Mouse (Mus musculus) MEL (cell line): ENCODE results near the gene Cd5l. TPM values are rescaled to one million over a fixed set of nuclear protein-coding genes. Genes with fewer than 3 reads are reported as not detected.

Source experiments
- DNase-seq: peaks from one replicate; pipeline ENCODE4 v3.0.0; 2011; ENCODE audit warnings: low read depth, low spot score
- H3K27ac ChIP-seq: 2 replicates; pipeline ENCODE4 v1.5.1; 2012; ENCODE audit warnings: low read depth, mild to moderate bottlenecking, control low read depth, low read length, moderate library complexity; ENCODE audit not compliant: control insufficient read depth
- H3K27me3 ChIP-seq, 2 experiments: fragments of 150-350 bp in 1 of 2; sonication (generic) in 1 of 2; 2 replicates each; pipeline ENCODE4 v1.6.1; 2012; ENCODE audit warnings: low read length in 2 of 2, mild to moderate bottlenecking in 2 of 2, improper control_type of control experiment in 1 of 2, moderate library complexity in 1 of 2; ENCODE audit not compliant: insufficient read depth in 2 of 2, control insufficient read depth in 1 of 2
- H3K36me3 ChIP-seq, 2 experiments: 2 replicates each; pipeline ENCODE4 v1.6.1; 2012 to 2014; ENCODE audit warnings: low read length in 2 of 2, improper control_type of control experiment in 1 of 2, inconsistent platforms in 1 of 2, mild to moderate bottlenecking in 1 of 2; ENCODE audit not compliant: insufficient read depth in 2 of 2, control insufficient read depth in 1 of 2
- H3K4me1 ChIP-seq, 2 experiments: fragments of 150-350 bp in 1 of 2; sonication (generic) in 1 of 2; 2 replicates each; pipeline ENCODE4 v1.6.1; 2012; ENCODE audit warnings: low read length in 2 of 2, improper control_type of control experiment in 1 of 2, mild to moderate bottlenecking in 1 of 2; ENCODE audit not compliant: insufficient read depth in 2 of 2, control insufficient read depth in 1 of 2
- H3K4me3 ChIP-seq, 2 experiments: fragments of 150-350 bp in 1 of 2; sonication (generic) in 1 of 2; 2 replicates each; pipeline ENCODE4 v1.5.1; 2012; ENCODE audit warnings: low read depth in 2 of 2, low read length in 2 of 2, mild to moderate bottlenecking in 2 of 2, moderate library complexity in 2 of 2, control low read depth in 1 of 2, improper control_type of control experiment in 1 of 2; ENCODE audit not compliant: control insufficient read depth in 1 of 2, insufficient read depth in 1 of 2
- H3K79me2 ChIP-seq: 2 replicates; pipeline ENCODE4 v1.6.1; 2012; ENCODE audit warnings: mild to moderate bottlenecking, low read length, moderate library complexity; ENCODE audit not compliant: control insufficient read depth, poor library complexity, insufficient read depth
- H3K9ac ChIP-seq: 2 replicates; pipeline ENCODE4 v1.6.1; 2012; ENCODE audit warnings: low read depth, mild to moderate bottlenecking, control low read depth, low read length, moderate library complexity; ENCODE audit not compliant: control insufficient read depth, poor library complexity, severe bottlenecking
- H3K9me3 ChIP-seq: fragments of 150-350 bp; sonication (generic); replicated peaks from 2 replicates; pipeline ENCODE4 v1.6.1; 2012; ENCODE audit warnings: mild to moderate bottlenecking, low read length, improper control_type of control experiment, moderate library complexity; ENCODE audit not compliant: insufficient read depth
- BHLHE40 ChIP-seq: IDR thresholded peaks from 2 replicates; pipeline ENCODE4 v1.6.1; 2012; ENCODE audit warnings: low read depth, mild to moderate bottlenecking, inconsistent platforms, low read length, improper control_type of control experiment, borderline replicate concordance
- CHD1 ChIP-seq: IDR thresholded peaks from 2 replicates; pipeline ENCODE4 v1.6.1; 2012; ENCODE audit warnings: low read depth, mild to moderate bottlenecking, inconsistent platforms, low read length, improper control_type of control experiment
- CHD2 ChIP-seq: IDR thresholded peaks from 2 replicates; pipeline ENCODE4 v1.6.1; 2011; ENCODE audit warnings: low read length, improper control_type of control experiment
- CTCF ChIP-seq, 3 experiments: IDR thresholded peaks in 2 of 3; conservative IDR thresholded peaks in 1 of 3; 2 replicates each; pipeline ENCODE4 v1.5.1; 2011 to 2012; ENCODE audit warnings: low read length in 3 of 3, low read depth in 2 of 3, mild to moderate bottlenecking in 2 of 3, improper control_type of control experiment in 1 of 3, inconsistent platforms in 1 of 3, mixed read lengths in 1 of 3, moderate library complexity in 1 of 3; ENCODE audit not compliant: control insufficient read depth in 1 of 3, insufficient read depth in 1 of 3, poor library complexity in 1 of 3, severe bottlenecking in 1 of 3
- E2F4 ChIP-seq: IDR thresholded peaks from 2 replicates; pipeline ENCODE4 v1.6.1; 2011; ENCODE audit warnings: low read depth, low read length, improper control_type of control experiment, borderline replicate concordance
- EP300 ChIP-seq, 2 experiments: IDR thresholded peaks; 2 replicates each; pipeline ENCODE4 v1.6.1; 2011; ENCODE audit warnings: improper control_type of control experiment in 2 of 2, low read length in 2 of 2, low read depth in 1 of 2, mild to moderate bottlenecking in 1 of 2
- ETS1 ChIP-seq: IDR thresholded peaks from 2 replicates; pipeline ENCODE4 v1.6.1; 2012; ENCODE audit warnings: low read depth, mild to moderate bottlenecking, inconsistent platforms, low read length, improper control_type of control experiment, moderate library complexity
- HCFC1 ChIP-seq: IDR thresholded peaks from 2 replicates; pipeline ENCODE4 v1.6.1; 2012; ENCODE audit warnings: low read depth, mild to moderate bottlenecking, inconsistent platforms, low read length, improper control_type of control experiment, moderate library complexity
- MAX ChIP-seq: IDR thresholded peaks from 2 replicates; pipeline ENCODE4 v1.6.1; 2011; ENCODE audit warnings: low read length, improper control_type of control experiment
- MAZ ChIP-seq: IDR thresholded peaks from 2 replicates; pipeline ENCODE4 v1.6.1; 2012; ENCODE audit warnings: low read depth, mild to moderate bottlenecking, inconsistent platforms, low read length, improper control_type of control experiment
- MEF2A ChIP-seq: IDR thresholded peaks from 2 replicates; pipeline ENCODE4 v1.6.1; 2014; ENCODE audit warnings: low read depth, mild to moderate bottlenecking, inconsistent platforms, low read length, improper control_type of control experiment; ENCODE audit not compliant: poor library complexity, insufficient replicate concordance, severe bottlenecking; ENCODE audit errors: extremely low read depth
- MXI1 ChIP-seq: IDR thresholded peaks from 2 replicates; pipeline ENCODE4 v1.6.1; 2011; ENCODE audit warnings: mild to moderate bottlenecking, low read depth, low read length, improper control_type of control experiment
- MYB ChIP-seq: IDR thresholded peaks from 2 replicates; pipeline ENCODE4 v1.6.1; 2011; ENCODE audit warnings: mild to moderate bottlenecking, low read depth, low read length, improper control_type of control experiment
- NRF1 ChIP-seq: IDR thresholded peaks from 2 replicates; pipeline ENCODE4 v1.6.1; 2014; ENCODE audit warnings: low read depth, mild to moderate bottlenecking, inconsistent platforms, low read length, improper control_type of control experiment, moderate library complexity; ENCODE audit not compliant: poor library complexity, insufficient read depth, severe bottlenecking
- POLR2AphosphoS5 ChIP-seq: IDR thresholded peaks from 2 replicates; pipeline ENCODE4 v1.6.1; 2012; ENCODE audit warnings: low read depth, borderline replicate concordance, mild to moderate bottlenecking, inconsistent platforms, low read length, moderate library complexity, mixed read lengths
- RCOR1 ChIP-seq: IDR thresholded peaks from 2 replicates; pipeline ENCODE4 v1.6.1; 2012; ENCODE audit warnings: low read depth, mild to moderate bottlenecking, inconsistent platforms, low read length, improper control_type of control experiment
- SIN3A ChIP-seq: IDR thresholded peaks from 2 replicates; pipeline ENCODE4 v1.6.1; 2012; ENCODE audit warnings: low read length, improper control_type of control experiment, inconsistent platforms
- SMC3 ChIP-seq: IDR thresholded peaks from 2 replicates; pipeline ENCODE4 v1.6.1; 2011; ENCODE audit warnings: low read depth, low read length, improper control_type of control experiment
- TBP ChIP-seq: IDR thresholded peaks from 2 replicates; pipeline ENCODE4 v1.8.0; 2011; ENCODE audit warnings: low read depth, low read length, improper control_type of control experiment
- TCF12 ChIP-seq: IDR thresholded peaks from 2 replicates; pipeline ENCODE4 v1.6.1; 2014; ENCODE audit warnings: low read depth, mild to moderate bottlenecking, inconsistent platforms, low read length, improper control_type of control experiment, moderate library complexity
- USF1 ChIP-seq: IDR thresholded peaks from 2 replicates; pipeline ENCODE4 v1.6.1; 2014; ENCODE audit warnings: low read depth, mild to moderate bottlenecking, inconsistent platforms, low read length, improper control_type of control experiment, moderate library complexity
- USF2 ChIP-seq, 2 experiments: IDR thresholded peaks; 2 replicates each; pipeline ENCODE4 v1.6.1; 2011 to 2012; ENCODE audit warnings: improper control_type of control experiment in 2 of 2, low read length in 2 of 2, borderline replicate concordance in 1 of 2, inconsistent platforms in 1 of 2, low read depth in 1 of 2, mild to moderate bottlenecking in 1 of 2; ENCODE audit not compliant: insufficient read depth in 1 of 2
- ZC3H11A ChIP-seq: IDR thresholded peaks from 2 replicates; pipeline ENCODE4 v1.6.1; 2012; ENCODE audit warnings: low read depth, mild to moderate bottlenecking, inconsistent platforms, low read length, improper control_type of control experiment
- ZNF384 ChIP-seq: IDR thresholded peaks from 2 replicates; pipeline ENCODE4 v1.6.1; 2012; ENCODE audit warnings: low read depth, mild to moderate bottlenecking, inconsistent platforms, low read length, improper control_type of control experiment
- polyA plus RNA-seq, 2 experiments: library from polyadenylated mRNA; stranded (reverse) in 1 of 2; unstranded in 1 of 2; fragments of >175 nt in 1 of 2; fragments of >200 nt in 1 of 2; gene quantifications; 2 replicates each; pipeline versions ENCODE4 v1.2.1 to v1.2.4; 2012; ENCODE audit warnings: low replicate concordance in 2 of 2, low read depth in 1 of 2; ENCODE audit not compliant: insufficient read length in 2 of 2, insufficient read depth in 1 of 2, missing spikeins in 1 of 2
- total RNA-seq: library from RNA; depleted of rRNA; stranded (reverse); fragments of 300-350 nt; gene quantifications from 2 replicates; pipeline ENCODE4 v1.2.3, GENCODE M21; 2012

Gene Cd5l
- total and polyA plus RNA-seq, 3 experiments = not detected

GRCm38 (mm10) chr3:87385105-87385504 lies 27.4 kb downstream of the Cd5l start:
- no peak for DNase-seq
- Histone ChIP-seq H3K27ac (no peak overlapping the region), H3K79me2 (no peaks in the 10 kb centered on the region), H3K27me3 (peaks cover 0 to 9% of the 10 kb centered on the region in 2 experiments; a peak in 2 of 4 replicates), H3K9ac (no peak overlapping the region), H3K36me3 (no peaks in the 10 kb centered on the region), H3K4me1 (no peaks in the 10 kb centered on the region), H3K9me3 (no peaks in the 10 kb centered on the region), H3K4me3 (no peak overlapping the region)
- no peak for TF ChIP-seq POLR2AphosphoS5
- no peak for TF ChIP-seq CHD1
- TF ChIP-seq USF1 = no peak
- TF ChIP-seq ETS1 = no peak
- TF ChIP-seq MAZ = no peak
- no peak for TF ChIP-seq RCOR1
- TF ChIP-seq MYB = no peak
- TF ChIP-seq TCF12 = no peak
- no peak for TF ChIP-seq MAX
- TF ChIP-seq CHD2 = no peak
- no peak for TF ChIP-seq E2F4
- no peak for TF ChIP-seq SIN3A
- TF ChIP-seq ZC3H11A = no peak
- no peak for TF ChIP-seq NRF1
- TF ChIP-seq BHLHE40 = no peak
- TF ChIP-seq SMC3 = no peak
- TF ChIP-seq MXI1 = no peak

- no peak for DNase-seq
Measured at GRCm38 (mm10) chr3:87390935-87391334, 33.3 kb downstream of the Cd5l start.

More at GRCm38 (mm10) chr3:87390935-87391334, 33.3 kb downstream of the Cd5l start:
- Histone ChIP-seq H3K4me1 (no peaks in the 10 kb centered on the region), H3K9me3 (no peaks in the 10 kb centered on the region), H3K79me2 (no peaks in the 10 kb centered on the region), H3K27ac (no peak overlapping the region), H3K27me3 (peaks cover 0 to 11% of the 10 kb centered on the region in 2 experiments; a peak in 3 of 4 replicates), H3K4me3 (no peak overlapping the region), H3K9ac (no peak overlapping the region), H3K36me3 (no peaks in the 10 kb centered on the region)
- no peak for TF ChIP-seq HCFC1
- no peak for TF ChIP-seq CHD1
- no peak for TF ChIP-seq USF2 (IDR thresholded peaks at IDR 0.05; ENCODE audit: borderline replicate concordance in 1 of 2, insufficient read depth in 1 of 2, low read depth in 1 of 2, low read length in 2 of 2)
- TF ChIP-seq MAX = no peak
- no peak for TF ChIP-seq NRF1
- TF ChIP-seq POLR2AphosphoS5 = no peak
- no peak for TF ChIP-seq MEF2A
- no peak for TF ChIP-seq CHD2
- TF ChIP-seq TBP = no peak
- TF ChIP-seq MYB = no peak
- no peak for TF ChIP-seq EP300 (IDR thresholded peaks at IDR 0.05; ENCODE audit: low read depth in 1 of 2, low read length in 2 of 2)
- TF ChIP-seq ZNF384 = no peak
- no peak for TF ChIP-seq MAZ
- TF ChIP-seq CTCF (IDR thresholded peaks at IDR 0.05 in 2 of 3, conservative IDR thresholded peaks at IDR 0.05 in 1 of 3; ENCODE audit: control insufficient read depth in 1 of 3, insufficient read depth in 1 of 3, low read depth in 2 of 3, low read length in 3 of 3, poor library complexity in 1 of 3, severe bottlenecking in 1 of 3) = no peak
- no peak for TF ChIP-seq RCOR1
